In the genomic region with DNA sequence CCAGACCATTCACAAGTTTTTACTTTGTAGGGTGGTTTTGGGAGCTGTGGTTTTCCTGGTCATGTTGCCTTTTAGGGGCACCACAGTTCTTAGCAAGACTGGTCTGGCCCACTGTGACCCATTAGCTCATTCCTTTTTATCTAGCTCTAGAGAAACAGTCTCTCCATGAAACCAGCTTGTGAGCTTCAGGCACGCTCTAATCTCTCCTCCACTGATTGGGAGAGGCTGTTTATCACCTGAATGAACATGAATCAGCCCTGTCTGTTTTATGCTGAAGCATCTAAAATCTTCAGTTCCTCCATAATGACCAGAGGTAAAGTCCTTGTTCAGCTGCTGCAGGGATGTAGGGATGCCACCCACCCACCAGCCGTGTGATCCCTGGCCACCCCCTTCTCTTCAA, we compare ENCODE assay signal across 16 mouse cellular contexts.
"Had no signal": no experiment of that assay in that cellular context is flagged by ENCODE, and none has a peak within 500 bp of the region (broad histone marks: within the 10 kb centered on the region; RNA-seq: fewer than 3 reads in every experiment).

No protein-coding gene starts in this region.

- DNase-seq: retina, postnatal 1 day; right cerebral cortex, adult 18-20 months; right cerebral cortex, postnatal 25 days; right cerebral cortex, postnatal 4 days; spleen, adult 18-20 months; thymus, adult 18-20 months; thymus, adult 2 months; thymus, postnatal 14 days; thymus, postnatal 25 days; thymus, postnatal 36 days; thymus, postnatal 4 days had no signal

- H3K4me2 ChIP-seq: neural tube, embryonic 12.5 days; neural tube, embryonic 13.5 days; neural tube, embryonic 15.5 days; stomach, embryonic 15.5 days had no signal

- H3K27me3 ChIP-seq: neural tube, embryonic 12.5 days; neural tube, embryonic 13.5 days; neural tube, embryonic 15.5 days; stomach, embryonic 15.5 days had no signal

- H3K27ac ChIP-seq: neural tube, embryonic 12.5 days; neural tube, embryonic 13.5 days; neural tube, embryonic 15.5 days; stomach, embryonic 15.5 days; stomach, postnatal 0 days had no signal

- H3K9me3 ChIP-seq: neural tube, embryonic 12.5 days; neural tube, embryonic 13.5 days; neural tube, embryonic 15.5 days; stomach, embryonic 15.5 days had no signal

- H3K36me3 ChIP-seq: neural tube, embryonic 12.5 days; neural tube, embryonic 13.5 days; neural tube, embryonic 15.5 days; stomach, embryonic 15.5 days had no signal

- H3K9ac ChIP-seq: neural tube, embryonic 12.5 days; neural tube, embryonic 13.5 days; neural tube, embryonic 15.5 days; stomach, embryonic 15.5 days had no signal

- H3K4me1 ChIP-seq: neural tube, embryonic 12.5 days had no signal

- H3K4me3 ChIP-seq: neural tube, embryonic 12.5 days; neural tube, embryonic 13.5 days; neural tube, embryonic 15.5 days; stomach, embryonic 15.5 days had no signal
